Mouse (Mus musculus) heart, embryonic 16.5 days (tissue): ENCODE results near the gene Tbc1d30. TPM values are rescaled to one million over a fixed set of nuclear protein-coding genes. Genes with fewer than 3 reads are reported as not detected.

Source experiments
- ATAC-seq: fragments of 200-750 bp; cut with Nextera tagmentation; replicated peaks from 2 replicates; pipeline ENCODE4 v1.8.0; 2017; ENCODE audit warnings: moderate number of reproducible peaks; ENCODE audit not compliant: insufficient read depth, low FRiP score; ENCODE audit errors: extremely low read depth
- H3K27ac ChIP-seq: fragments of 300-500 bp; sonication (generic); 2 replicates; pipeline ENCODE4 v1.5.1; 2014; ENCODE audit warnings: mild to moderate bottlenecking, low read length, control low read depth, moderate library complexity
- H3K27me3 ChIP-seq: fragments of 300-500 bp; sonication (generic); 2 replicates; pipeline ENCODE4 v1.6.1; 2014; ENCODE audit warnings: low read length, mixed read lengths; ENCODE audit not compliant: control insufficient read depth, insufficient read depth
- H3K36me3 ChIP-seq: fragments of 300-500 bp; sonication (generic); 2 replicates; pipeline ENCODE4 v1.6.1; 2014; ENCODE audit not compliant: control insufficient read depth, insufficient read depth
- H3K4me1 ChIP-seq: fragments of 300-500 bp; sonication (generic); 2 replicates; pipeline ENCODE4 v1.6.1; 2014; ENCODE audit warnings: low read length, mixed read lengths; ENCODE audit not compliant: control insufficient read depth, insufficient read depth
- H3K4me2 ChIP-seq: fragments of 300-500 bp; sonication (generic); 2 replicates; pipeline ENCODE4 v1.6.1; 2014; ENCODE audit warnings: low read depth, mild to moderate bottlenecking, control low read depth, low read length
- H3K4me3 ChIP-seq: fragments of 300-500 bp; sonication (generic); 2 replicates; pipeline ENCODE4 v1.5.1; 2014; ENCODE audit warnings: mild to moderate bottlenecking, control low read depth, low read length
- H3K9ac ChIP-seq: fragments of 300-500 bp; sonication (generic); 2 replicates; pipeline ENCODE4 v1.6.1; 2014; ENCODE audit warnings: low read length, control low read depth
- H3K9me3 ChIP-seq: fragments of 300-500 bp; sonication (generic); replicated peaks from 2 replicates; pipeline ENCODE4 v1.6.1; 2016; ENCODE audit warnings: low read length; ENCODE audit not compliant: control insufficient read depth
- whole genome bisulfite sequencing: fragments of 180-500 bp; shearing (Covaris S2); extraction: QIAGEN DNeasy Blood & Tissue Kit; methylation state at CpG from one replicate; pipeline ENCODE4 v1.1.7; 2014; 5-methylcytosine and 5-hydroxymethylcytosine counted together
- polyA plus RNA-seq: library from polyadenylated mRNA; unstranded; fragments of >200 nt; fragmentation: Nextera tagmentation; extraction: Ambion mirVana; gene quantifications from 2 replicates; pipeline ENCODE4 v1.2.1, GENCODE M21; 2015

The Tbc1d30 gene
- polyA plus RNA-seq, 1 experiment from 2014 or later = 1.2 TPM

- Histone ChIP-seq H3K9ac (no peak overlapping the region), H3K9me3 (peaks cover 4% of the 10 kb centered on the region; the same call in 1 of the 2 replicates), H3K4me2 (no peak overlapping the region), H3K4me1 (no peaks in the 10 kb centered on the region), H3K4me3 (no peak overlapping the region), H3K27ac (no peak overlapping the region), H3K27me3 (no peaks in the 10 kb centered on the region), H3K36me3 (no peaks in the 10 kb centered on the region)
- ATAC-seq = no peak
- 83% methylated on average over 7 of the region's 7 CpGs for WGBS
Measured at GRCm38 (mm10) chr10:121218616-121219015, 132.5 kb downstream of the Tbc1d30 start.

GRCm38 (mm10) chr10:121216804-121217203, 134.3 kb downstream of the Tbc1d30 start:
- Histone ChIP-seq H3K27ac (no peak overlapping the region), H3K4me1 (no peaks in the 10 kb centered on the region), H3K4me2 (no peak overlapping the region), H3K9ac (no peak overlapping the region), H3K4me3 (no peak overlapping the region), H3K9me3 (peaks cover 4% of the 10 kb centered on the region; the same call in 1 of the 2 replicates), H3K27me3 (no peaks in the 10 kb centered on the region), H3K36me3 (no peaks in the 10 kb centered on the region)
- WGBS = 88% methylated on average over 3 of the region's 3 CpGs
- no peak for ATAC-seq

Other genes starting within 250 kb of the Tbc1d30 start
- gene Gns, start 13.8 kb upstream of the Tbc1d30 start, polyA plus RNA-seq = 29.0 and 31.9 TPM in 2 replicates
- gene Rassf3, start 125.1 kb upstream of the Tbc1d30 start, polyA plus RNA-seq = 24.1 and 24.8 TPM in 2 replicates
- gene Tbk1, start 235.5 kb upstream of the Tbc1d30 start, polyA plus RNA-seq = 22.8 and 27.9 TPM in 2 replicates